8 mouse cellular contexts compared by ENCODE assay signal in genomic region chr11:98729119-98729588, GRCm38 (mm10). TPM values are rescaled to one million over a fixed set of nuclear protein-coding genes. Genes with fewer than 3 reads are reported as not detected.
A peak's percentile ranks its signal among the peaks of the same experiment; 100 is the strongest.
DNase-seq lines count a peak whose midpoint lies in the region; ATAC-seq and TF ChIP-seq lines count a peak whose summit lies in the region.

TSS of gene Med24 (minus strand) at chr11:98729435.

- peaks cover 32% of the 10 kb centered on the region for H3K4me1 ChIP-seq in embryonic facial prominence, embryonic 13.5 days
- peaks cover 10% of the 10 kb centered on the region for H3K4me1 ChIP-seq in kidney, adult 2 months (ENCODE audit: control insufficient read depth, insufficient read depth, low read length)
- H3K4me1 ChIP-seq in limb, embryonic 12.5 days (replicated peaks) = peaks cover 5% of the 10 kb centered on the region; the same call in 1 of the 2 replicates
- H3K4me1 ChIP-seq in midbrain, embryonic 15.5 days = peaks cover 21% of the 10 kb centered on the region

- H3K4me3 ChIP-seq in embryonic facial prominence, embryonic 13.5 days = peak within 1 kb of the TSS; percentile 73
- H3K4me3 ChIP-seq in kidney, adult 2 months (ENCODE audit: insufficient read depth, low read depth, low read length) = peak within 1 kb of the TSS; percentile 93
- peak within 1 kb of the TSS; percentile 68 for H3K4me3 ChIP-seq in limb, embryonic 12.5 days (replicated peaks)
- H3K4me3 ChIP-seq in midbrain, embryonic 15.5 days = peak within 1 kb of the TSS; percentile 67

- H3K4me2 ChIP-seq in embryonic facial prominence, embryonic 13.5 days = peak within 1 kb of the TSS; percentile 83
- H3K4me2 ChIP-seq in limb, embryonic 12.5 days = peak within 1 kb of the TSS; percentile 84
- peak within 1 kb of the TSS; percentile 69 for H3K4me2 ChIP-seq in midbrain, embryonic 15.5 days

- H3K36me3 ChIP-seq in embryonic facial prominence, embryonic 13.5 days = peaks cover 35% of the 10 kb centered on the region
- H3K36me3 ChIP-seq in kidney, adult 2 months (ENCODE audit: control insufficient read depth, insufficient read depth, low read length) = no peaks in the 10 kb centered on the region
- peaks cover 35% of the 10 kb centered on the region for H3K36me3 ChIP-seq in limb, embryonic 12.5 days
- H3K36me3 ChIP-seq in midbrain, embryonic 15.5 days (replicated peaks) = peaks cover 4% of the 10 kb centered on the region; the same call in 1 of the 2 replicates

- H3K9me3 ChIP-seq in embryonic facial prominence, embryonic 13.5 days = peaks cover 2% of the 10 kb centered on the region; the same call in 1 of the 2 replicates
- H3K9me3 ChIP-seq in limb, embryonic 12.5 days = peaks cover 2% of the 10 kb centered on the region; the same call in 1 of the 2 replicates
- no peaks in the 10 kb centered on the region for H3K9me3 ChIP-seq in midbrain, embryonic 15.5 days

- peak; percentile 96 for DNase-seq in 416B (ENCODE audit: low read depth)
- DNase-seq in adrenal gland, postnatal 25 days = peak; percentile 73
- peak; percentile 93 to 95 for DNase-seq in heart, adult 18-20 months
- DNase-seq in kidney, adult 2 months = peak; percentile 97
- peak; percentile 81 to 84 for DNase-seq in spleen, postnatal 4 days (ENCODE audit: low spot score in 2 of 2)

- H3K27ac ChIP-seq in embryonic facial prominence, embryonic 13.5 days = peak within 1 kb of the TSS; percentile 82
- H3K27ac ChIP-seq in kidney, adult 2 months (ENCODE audit: insufficient read depth, low read depth, low read length) = peak within 1 kb of the TSS; percentile 72; the same call in 1 of the 2 replicates
- H3K27ac ChIP-seq in limb, embryonic 12.5 days = peak within 1 kb of the TSS; percentile 76; the same call in 1 of the 2 replicates
- peak within 1 kb of the TSS; percentile 86 for H3K27ac ChIP-seq in midbrain, embryonic 15.5 days

- WGBS in embryonic facial prominence, embryonic 13.5 days = under 1% methylated on average over 16 of the region's 16 CpGs
- WGBS in kidney, adult 2 months = under 1% methylated on average over 16 of the region's 16 CpGs
- under 1% methylated on average over 16 of the region's 16 CpGs for WGBS in limb, embryonic 12.5 days
- under 1% methylated on average over 16 of the region's 16 CpGs for WGBS in midbrain, embryonic 15.5 days

- ATAC-seq in embryonic facial prominence, embryonic 13.5 days (ENCODE audit: insufficient number of reproducible peaks, insufficient read depth, low FRiP score, low TSS enrichment, low read depth) = peak; percentile 86
- peak; percentile 94 for ATAC-seq in limb, embryonic 12.5 days (ENCODE audit: insufficient number of reproducible peaks, insufficient read depth, low FRiP score, low TSS enrichment, low read depth)
- peak; percentile 95 for ATAC-seq in midbrain, embryonic 15.5 days (replicated peaks)

- no peak for TF ChIP-seq CTCF in kidney, adult 2 months (conservative IDR thresholded peaks at IDR 0.05; ENCODE audit: insufficient read depth, insufficient read length, low read depth, low read length)

- peak within 1 kb of the TSS; percentile 79 for H3K9ac ChIP-seq in embryonic facial prominence, embryonic 13.5 days
- peak within 1 kb of the TSS; percentile 63 for H3K9ac ChIP-seq in limb, embryonic 12.5 days (replicated peaks)
- H3K9ac ChIP-seq in midbrain, embryonic 15.5 days = peak within 1 kb of the TSS; percentile 64

- no peaks in the 10 kb centered on the region for H3K27me3 ChIP-seq in embryonic facial prominence, embryonic 13.5 days
- no peaks in the 10 kb centered on the region for H3K27me3 ChIP-seq in kidney, adult 2 months (replicated peaks; ENCODE audit: control insufficient read depth, insufficient read depth, low read length)
- H3K27me3 ChIP-seq in limb, embryonic 12.5 days = no peaks in the 10 kb centered on the region
- no peaks in the 10 kb centered on the region for H3K27me3 ChIP-seq in midbrain, embryonic 15.5 days (replicated peaks)

- TF ChIP-seq POLR2A in kidney, adult 2 months (IDR thresholded peaks at IDR 0.05; ENCODE audit: low read depth, low read length) = no peak

RNA-seq across cellular contexts. Expression of gene Med24, which starts in this region (rescaled TPM):
- 40.9 and 61.5 TPM in 2 replicates for total RNA-seq in adrenal gland, postnatal 25 days (2021)
- polyA plus RNA-seq in embryonic facial prominence, embryonic 13.5 days (2015; fragmentation: Nextera tagmentation; extraction: Ambion mirVana) = 63.8 and 65.0 TPM in 2 replicates
- total RNA-seq in heart, adult 18-20 months (2021) = 10 to 100 TPM; 42.0 to 44.2 TPM
- polyA plus RNA-seq in kidney, adult 2 months (2012; rRNA removed) = 45.3 and 54.1 TPM in 2 replicates
- 74.4 and 79.3 TPM in 2 replicates for polyA plus RNA-seq in limb, embryonic 12.5 days (2016; fragmentation: Nextera tagmentation; extraction: Ambion mirVana)
- 82.9 and 84.8 TPM in 2 replicates for polyA plus RNA-seq in midbrain, embryonic 15.5 days (2015; fragmentation: Nextera tagmentation; extraction: Ambion mirVana)

Comparison
In these comparisons a context has a peak if more than half of its experiments do, and no peak if none do; other contexts are left out.
1. Peak in every context shown above with its lines: DNase-seq, ATAC-seq, H3K4me3 ChIP-seq and H3K27ac ChIP-seq.